Mouse (Mus musculus): ENCODE results near the gene Lgals1. TPM values are rescaled to one million over a fixed set of nuclear protein-coding genes. Genes with fewer than 3 reads are reported as not detected.
A peak's percentile ranks its signal among the peaks of the same experiment; 100 is the strongest.

Gene Lgals1
- total RNA-seq, 1 experiment from 2014 or later = 31.7 TPM

- ATAC-seq (ENCODE audit: extremely low read depth, insufficient number of reproducible peaks, low FRiP score, poor library complexity, severe bottlenecking) = peak; percentile 49; the same call in 1 of the 2 replicates
Observed at GRCm38 (mm10) chr15:78903243-78903642, 23.3 kb upstream of the Lgals1 start.

GRCm38 (mm10) chr15:78908399-78908798 is 18.1 kb upstream of the Lgals1 start:
- no peak for ATAC-seq (ENCODE audit: extremely low read depth, insufficient number of reproducible peaks, low FRiP score, poor library complexity, severe bottlenecking)

GRCm38 (mm10) chr15:78908982-78909381 is 17.5 kb upstream of the Lgals1 start:
- ATAC-seq (ENCODE audit: extremely low read depth, insufficient number of reproducible peaks, low FRiP score, poor library complexity, severe bottlenecking) = no peak

GRCm38 (mm10) chr15:78912040-78912439 is 14.5 kb upstream of the Lgals1 start:
- no peak for ATAC-seq (ENCODE audit: extremely low read depth, insufficient number of reproducible peaks, low FRiP score, poor library complexity, severe bottlenecking)

- ATAC-seq (ENCODE audit: extremely low read depth, insufficient number of reproducible peaks, low FRiP score, poor library complexity, severe bottlenecking) = peak; percentile 82
Observed at GRCm38 (mm10) chr15:78913632-78914090, 12.9 kb upstream of the Lgals1 start, which contains the start of gene Pdxp. TSS of gene Pdxp (plus strand) at chr15:78913919.

- no peak for ATAC-seq (ENCODE audit: extremely low read depth, insufficient number of reproducible peaks, low FRiP score, poor library complexity, severe bottlenecking)
Observed at GRCm38 (mm10) chr15:78914091-78914822, 12.3 kb upstream of the Lgals1 start.

- ATAC-seq (ENCODE audit: extremely low read depth, insufficient number of reproducible peaks, low FRiP score, poor library complexity, severe bottlenecking) = no peak
Observed at GRCm38 (mm10) chr15:78914823-78915659, 11.5 kb upstream of the Lgals1 start.

- peak; percentile 67 for ATAC-seq (ENCODE audit: extremely low read depth, insufficient number of reproducible peaks, low FRiP score, poor library complexity, severe bottlenecking)
Observed at GRCm38 (mm10) chr15:78915660-78916017, 10.9 kb upstream of the Lgals1 start.

- ATAC-seq (ENCODE audit: extremely low read depth, insufficient number of reproducible peaks, low FRiP score, poor library complexity, severe bottlenecking) = no peak
Observed at GRCm38 (mm10) chr15:78916052-78916826, 10.3 kb upstream of the Lgals1 start.

GRCm38 (mm10) chr15:78918126-78918525 is 8.4 kb upstream of the Lgals1 start:
- ATAC-seq (ENCODE audit: extremely low read depth, insufficient number of reproducible peaks, low FRiP score, poor library complexity, severe bottlenecking) = no peak

- no peak for ATAC-seq (ENCODE audit: extremely low read depth, insufficient number of reproducible peaks, low FRiP score, poor library complexity, severe bottlenecking)
Observed at GRCm38 (mm10) chr15:78919914-78920313, 6.6 kb upstream of the Lgals1 start.

GRCm38 (mm10) chr15:78922700-78923099 is 3.8 kb upstream of the Lgals1 start:
- ATAC-seq (ENCODE audit: extremely low read depth, insufficient number of reproducible peaks, low FRiP score, poor library complexity, severe bottlenecking) = no peak

GRCm38 (mm10) chr15:78923585-78923984 is 2.9 kb upstream of the Lgals1 start:
- ATAC-seq (ENCODE audit: extremely low read depth, insufficient number of reproducible peaks, low FRiP score, poor library complexity, severe bottlenecking) = no peak

GRCm38 (mm10) chr15:78925129-78925528 is 1.4 kb upstream of the Lgals1 start:
- ATAC-seq (ENCODE audit: extremely low read depth, insufficient number of reproducible peaks, low FRiP score, poor library complexity, severe bottlenecking) = no peak

GRCm38 (mm10) chr15:78927021-78927787 is 679 bp downstream of the Lgals1 start:
- ATAC-seq (ENCODE audit: extremely low read depth, insufficient number of reproducible peaks, low FRiP score, poor library complexity, severe bottlenecking) = no peak

- peak; percentile 72 for ATAC-seq (ENCODE audit: extremely low read depth, insufficient number of reproducible peaks, low FRiP score, poor library complexity, severe bottlenecking)
Observed at GRCm38 (mm10) chr15:78927788-78928457, 1.4 kb downstream of the Lgals1 start.

- ATAC-seq (ENCODE audit: extremely low read depth, insufficient number of reproducible peaks, low FRiP score, poor library complexity, severe bottlenecking) = no peak
Observed at GRCm38 (mm10) chr15:78928539-78928938, 2.0 kb downstream of the Lgals1 start.

GRCm38 (mm10) chr15:78930192-78930706 is 3.7 kb downstream of the Lgals1 start:
- ATAC-seq (ENCODE audit: extremely low read depth, insufficient number of reproducible peaks, low FRiP score, poor library complexity, severe bottlenecking) = no peak

Data from neutrophil, adult 5-6 weeks (primary cell).